Mouse (Mus musculus): ENCODE measurements around the gene Snrnp27. TPM values are rescaled to one million over a fixed set of nuclear protein-coding genes. Genes with fewer than 3 reads are reported as not detected.

The Snrnp27 gene
- polyA plus RNA-seq, 1 experiment from 2014 or later, result 125 TPM

DNA sequence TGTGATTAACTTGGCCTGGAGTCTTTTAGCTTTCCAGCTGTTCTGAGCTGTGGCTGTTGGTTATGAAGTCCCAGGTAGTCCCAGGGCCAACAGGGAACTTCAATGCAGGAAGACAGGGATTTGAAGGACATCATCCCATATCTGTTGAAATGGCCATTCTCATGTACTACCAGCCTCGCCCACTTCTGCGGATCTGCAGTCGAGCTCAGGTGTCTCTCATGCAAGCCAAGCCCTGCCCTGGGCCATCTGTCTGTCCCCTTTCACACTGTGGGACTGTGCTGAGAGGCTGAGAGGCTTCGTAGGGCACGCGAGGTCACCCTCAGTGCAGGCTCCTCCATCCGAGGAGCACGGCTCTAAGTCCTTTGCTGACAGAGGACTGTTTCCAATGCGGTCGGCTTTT is 11.9 kb upstream of the Snrnp27 start:
- no peak overlapping the region for H3K4me2 ChIP-seq (replicated peaks; ENCODE audit: low read depth, low read length)
- no peaks in the 10 kb centered on the region for H3K4me1 ChIP-seq (ENCODE audit: control insufficient read depth, insufficient read depth, low read length)
- peaks cover 53% of the 10 kb centered on the region for H3K36me3 ChIP-seq (ENCODE audit: control insufficient read depth, insufficient read depth, low read length)
- no peak for ATAC-seq (ENCODE audit: low FRiP score, low TSS enrichment)
- no peak overlapping the region for H3K4me3 ChIP-seq (ENCODE audit: low read length)
- no peaks in the 10 kb centered on the region for H3K9me3 ChIP-seq (ENCODE audit: control insufficient read depth, low read length)
- no peaks in the 10 kb centered on the region for H3K27me3 ChIP-seq (ENCODE audit: control insufficient read depth, insufficient read depth, low read length)
- H3K9ac ChIP-seq (ENCODE audit: low read depth, low read length), result no peak overlapping the region
- WGBS, result 84% methylated on average over 10 of the region's 10 CpGs
- H3K27ac ChIP-seq (ENCODE audit: low read depth, low read length), result no peak overlapping the region

DNA sequence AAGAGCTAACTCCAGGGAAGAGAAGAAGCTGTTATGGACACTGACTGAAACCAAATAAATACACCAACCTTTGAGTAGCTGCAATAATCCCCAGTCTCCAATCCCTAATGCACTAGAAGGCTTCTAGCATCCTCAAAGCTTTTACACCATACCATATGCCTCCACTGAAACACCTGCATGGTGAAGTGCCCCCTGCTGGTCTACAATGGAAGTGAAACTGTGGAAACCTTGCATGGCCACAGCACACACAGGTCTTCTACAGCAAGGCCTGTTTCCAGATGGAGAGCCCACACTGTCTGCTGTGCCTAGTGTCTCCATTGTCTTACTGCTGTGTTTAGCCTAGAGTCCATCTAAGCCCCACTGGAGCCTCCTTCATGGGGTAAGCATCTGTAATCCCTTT is 10.1 kb upstream of the Snrnp27 start:
- Histone ChIP-seq H3K27me3 (ENCODE audit: control insufficient read depth, insufficient read depth, low read length) (no peaks in the 10 kb centered on the region), H3K9ac (ENCODE audit: low read depth, low read length) (no peak overlapping the region), H3K4me3 (ENCODE audit: low read length) (no peak overlapping the region), H3K9me3 (ENCODE audit: control insufficient read depth, low read length) (no peaks in the 10 kb centered on the region), H3K4me2 (replicated peaks; ENCODE audit: low read depth, low read length) (no peak overlapping the region), H3K27ac (ENCODE audit: low read depth, low read length) (no peak overlapping the region), H3K4me1 (ENCODE audit: control insufficient read depth, insufficient read depth, low read length) (no peaks in the 10 kb centered on the region), H3K36me3 (ENCODE audit: control insufficient read depth, insufficient read depth, low read length) (peaks cover 42% of the 10 kb centered on the region)
- ATAC-seq (ENCODE audit: low FRiP score, low TSS enrichment), result no peak

DNA sequence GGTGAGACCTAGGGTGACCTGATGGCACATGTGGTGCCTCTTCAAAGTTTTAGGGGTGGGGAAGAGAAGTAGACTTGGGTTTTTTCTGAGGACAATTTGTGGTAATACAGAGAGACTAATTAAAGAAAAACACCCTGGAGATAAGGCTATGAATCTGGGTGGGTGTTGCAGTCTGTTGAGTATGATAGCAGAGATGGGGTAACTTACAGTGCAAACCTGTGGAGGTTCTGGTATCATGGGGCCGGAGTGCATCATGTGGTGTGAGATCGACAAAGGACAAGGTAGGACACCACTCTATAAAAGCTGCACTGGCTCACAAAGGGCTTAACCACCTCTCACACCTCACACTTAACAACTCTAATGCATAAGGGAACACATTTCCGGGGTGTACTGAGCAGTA is 5.3 kb upstream of the Snrnp27 start:
- Histone ChIP-seq H3K9ac (ENCODE audit: low read depth, low read length) (no peak overlapping the region), H3K27me3 (ENCODE audit: control insufficient read depth, insufficient read depth, low read length) (no peaks in the 10 kb centered on the region), H3K4me1 (ENCODE audit: control insufficient read depth, insufficient read depth, low read length) (no peaks in the 10 kb centered on the region), H3K4me2 (replicated peaks; ENCODE audit: low read depth, low read length) (no peak overlapping the region), H3K27ac (ENCODE audit: low read depth, low read length) (no peak overlapping the region), H3K9me3 (ENCODE audit: control insufficient read depth, low read length) (no peaks in the 10 kb centered on the region), H3K36me3 (ENCODE audit: control insufficient read depth, insufficient read depth, low read length) (peaks cover 10% of the 10 kb centered on the region; the same call in 1 of the 2 replicates), H3K4me3 (ENCODE audit: low read length) (no peak overlapping the region)
- ATAC-seq (ENCODE audit: low FRiP score, low TSS enrichment), result no peak
- 95% methylated on average over 3 of the region's 3 CpGs for WGBS

DNA sequence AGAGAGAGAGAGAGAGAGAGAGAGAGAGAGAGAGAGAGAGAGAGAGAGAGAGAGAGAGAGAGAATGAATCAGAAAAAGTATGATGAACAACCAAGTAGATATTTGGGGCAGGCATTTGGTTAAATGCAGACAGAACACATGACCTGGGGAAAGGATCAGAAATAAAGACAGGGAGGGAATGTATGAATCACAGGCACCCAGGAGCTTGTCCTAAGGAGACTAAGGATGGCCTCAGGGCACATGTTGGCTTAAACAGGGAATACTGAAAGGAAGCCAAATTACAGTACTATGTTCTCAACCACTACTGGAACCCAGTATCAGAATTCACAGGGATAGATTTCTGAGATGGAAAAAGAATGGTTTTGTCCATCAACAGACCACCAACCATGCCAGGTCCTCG is 2.6 kb upstream of the Snrnp27 start:
- no peak for ATAC-seq (ENCODE audit: low FRiP score, low TSS enrichment)
- H3K4me1 ChIP-seq (ENCODE audit: control insufficient read depth, insufficient read depth, low read length), result peaks cover 6% of the 10 kb centered on the region; the same call in 1 of the 2 replicates
- H3K27me3 ChIP-seq (ENCODE audit: control insufficient read depth, insufficient read depth, low read length), result no peaks in the 10 kb centered on the region
- no peak overlapping the region for H3K27ac ChIP-seq (ENCODE audit: low read depth, low read length)
- no peak overlapping the region for H3K4me2 ChIP-seq (replicated peaks; ENCODE audit: low read depth, low read length)
- 82% methylated on average over 1 of the region's 1 CpGs for WGBS
- no peaks in the 10 kb centered on the region for H3K9me3 ChIP-seq (ENCODE audit: control insufficient read depth, low read length)
- H3K4me3 ChIP-seq (ENCODE audit: low read length), result no peak overlapping the region
- H3K36me3 ChIP-seq (ENCODE audit: control insufficient read depth, insufficient read depth, low read length), result peaks cover 20% of the 10 kb centered on the region; the same call in 1 of the 2 replicates
- no peak overlapping the region for H3K9ac ChIP-seq (ENCODE audit: low read depth, low read length)

DNA sequence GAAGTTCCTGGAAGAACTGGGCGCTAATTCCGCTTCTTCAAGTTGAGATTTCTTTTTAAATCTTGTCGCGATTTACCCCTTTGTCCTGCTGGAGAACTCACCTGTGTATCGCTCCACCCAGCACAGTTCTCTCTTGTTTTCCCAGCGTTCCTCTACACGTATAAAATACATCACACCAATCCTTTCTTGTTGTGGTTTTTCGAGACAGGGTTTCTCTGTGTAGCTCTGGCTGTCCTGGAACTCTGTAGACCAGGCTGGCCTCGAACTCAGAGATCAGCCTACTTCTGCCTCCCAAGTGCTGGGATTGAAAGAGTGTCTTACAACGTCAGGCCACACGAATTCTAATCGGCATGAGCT is 311 bp upstream of the Snrnp27 start:
- H3K4me1 ChIP-seq (ENCODE audit: control insufficient read depth, insufficient read depth, low read length), result peaks cover 6% of the 10 kb centered on the region; the same call in 1 of the 2 replicates
- ATAC-seq (ENCODE audit: low FRiP score, low TSS enrichment), result 0 out of 2 replicates have a peak, but pooled peaks have one; percentile 45

DNA sequence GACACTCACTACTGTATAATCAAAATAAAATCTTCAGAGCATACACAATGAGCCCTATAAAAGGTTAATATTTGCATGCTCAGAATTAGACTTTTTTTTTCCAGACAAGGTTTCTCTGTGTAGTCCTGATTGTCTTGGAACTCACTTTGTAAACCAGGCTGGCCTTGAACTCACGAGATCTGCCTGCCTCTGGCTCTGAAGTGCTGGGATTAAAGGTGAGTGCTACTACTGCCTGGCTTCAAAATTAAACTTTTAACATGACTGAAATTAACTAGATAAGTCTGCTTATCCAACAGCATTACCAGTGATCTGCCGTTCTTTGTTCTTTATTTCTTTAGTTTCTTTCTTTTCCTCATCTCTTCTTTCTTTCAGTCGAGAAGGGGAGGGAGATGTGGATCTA is 3.0 kb downstream of the Snrnp27 start:
- Histone ChIP-seq H3K9ac (ENCODE audit: low read depth, low read length) (no peak overlapping the region), H3K4me3 (ENCODE audit: low read length) (no peak overlapping the region), H3K36me3 (ENCODE audit: control insufficient read depth, insufficient read depth, low read length) (peaks cover 56% of the 10 kb centered on the region), H3K9me3 (ENCODE audit: control insufficient read depth, low read length) (no peaks in the 10 kb centered on the region), H3K4me1 (ENCODE audit: control insufficient read depth, insufficient read depth, low read length) (peaks cover 11% of the 10 kb centered on the region; the same call in 1 of the 2 replicates), H3K4me2 (replicated peaks; ENCODE audit: low read depth, low read length) (no peak overlapping the region), H3K27ac (ENCODE audit: low read depth, low read length) (no peak overlapping the region), H3K27me3 (ENCODE audit: control insufficient read depth, insufficient read depth, low read length) (no peaks in the 10 kb centered on the region)
- ATAC-seq (ENCODE audit: low FRiP score, low TSS enrichment), result no peak
- 94% methylated on average over 3 of the region's 3 CpGs for WGBS

More for the DNA sequence above, 311 bp upstream of the Snrnp27 start:
- H3K9me3 ChIP-seq (ENCODE audit: control insufficient read depth, low read length), result no peaks in the 10 kb centered on the region
- peak overlapping the region; percentile 70 for H3K4me2 ChIP-seq (replicated peaks; ENCODE audit: low read depth, low read length)
- 36% methylated on average over 12 of the region's 12 CpGs for WGBS
- H3K27me3 ChIP-seq (ENCODE audit: control insufficient read depth, insufficient read depth, low read length), result no peaks in the 10 kb centered on the region
- no peak overlapping the region; the same call in 1 of the 2 replicates for H3K27ac ChIP-seq (ENCODE audit: low read depth, low read length)
- H3K4me3 ChIP-seq (ENCODE audit: low read length), result peak overlapping the region; percentile 66
- peaks cover 31% of the 10 kb centered on the region for H3K36me3 ChIP-seq (ENCODE audit: control insufficient read depth, insufficient read depth, low read length)
- peak overlapping the region; percentile 72; the same call in 1 of the 2 replicates for H3K9ac ChIP-seq (ENCODE audit: low read depth, low read length)

DNA sequence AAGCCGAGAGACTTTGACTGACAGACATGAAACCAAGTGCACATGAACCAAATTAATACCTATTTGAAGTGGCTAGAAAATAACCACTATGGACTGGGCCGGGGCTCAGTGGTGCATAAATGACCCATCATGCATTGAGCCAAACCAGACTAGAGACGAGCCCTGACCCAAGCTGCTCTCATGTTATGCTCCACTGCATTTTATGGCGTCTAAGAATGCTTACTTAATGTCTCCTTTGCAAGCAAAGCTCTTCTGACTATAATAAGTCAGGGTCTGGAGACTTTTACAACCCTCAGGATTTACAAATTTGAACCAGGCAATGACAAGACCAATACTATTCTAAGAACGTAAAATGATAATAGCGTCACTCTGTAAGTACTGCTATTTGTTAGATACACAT is 6.0 kb downstream of the Snrnp27 start:
- no peak overlapping the region for H3K4me3 ChIP-seq (ENCODE audit: low read length)
- peaks cover 7% of the 10 kb centered on the region; the same call in 1 of the 2 replicates for H3K4me1 ChIP-seq (ENCODE audit: control insufficient read depth, insufficient read depth, low read length)
- peak overlapping the region; percentile 63; the same call in 1 of the 2 replicates for H3K27ac ChIP-seq (ENCODE audit: low read depth, low read length)
- WGBS, result 23% methylated on average over 6 of the region's 6 CpGs
- H3K9me3 ChIP-seq (ENCODE audit: control insufficient read depth, low read length), result no peaks in the 10 kb centered on the region
- no peaks in the 10 kb centered on the region for H3K27me3 ChIP-seq (ENCODE audit: control insufficient read depth, insufficient read depth, low read length)
- H3K4me2 ChIP-seq (replicated peaks; ENCODE audit: low read depth, low read length), result no peak overlapping the region
- no peak overlapping the region for H3K9ac ChIP-seq (ENCODE audit: low read depth, low read length)
- peak; percentile 90 for ATAC-seq (ENCODE audit: low FRiP score, low TSS enrichment)
- H3K36me3 ChIP-seq (ENCODE audit: control insufficient read depth, insufficient read depth, low read length), result peaks cover 84% of the 10 kb centered on the region

DNA sequence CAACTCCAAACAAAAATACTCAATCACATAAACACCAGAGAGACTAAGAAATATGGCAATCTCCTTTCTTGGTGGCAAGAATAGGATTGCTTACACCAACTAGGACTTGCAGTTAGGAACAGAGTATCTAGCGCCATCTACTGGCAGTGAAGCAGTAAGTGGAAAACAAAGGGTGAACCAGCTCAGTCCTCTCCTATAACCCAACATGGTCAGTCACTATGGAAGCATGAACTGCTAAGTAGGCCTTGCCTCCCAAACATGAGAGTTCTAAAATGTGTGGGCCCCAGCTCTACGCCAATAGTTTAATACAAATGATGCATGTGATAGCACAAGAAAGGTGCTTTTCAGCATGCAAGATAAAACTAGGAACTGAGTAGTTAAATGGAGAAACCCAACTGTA is 13.4 kb downstream of the Snrnp27 start:
- 17% methylated on average over 2 of the region's 2 CpGs for WGBS
- H3K27ac ChIP-seq (ENCODE audit: low read depth, low read length), result no peak overlapping the region
- H3K4me2 ChIP-seq (replicated peaks; ENCODE audit: low read depth, low read length), result no peak overlapping the region
- peaks cover 45% of the 10 kb centered on the region for H3K36me3 ChIP-seq (ENCODE audit: control insufficient read depth, insufficient read depth, low read length)
- H3K9ac ChIP-seq (ENCODE audit: low read depth, low read length), result no peak overlapping the region
- H3K27me3 ChIP-seq (ENCODE audit: control insufficient read depth, insufficient read depth, low read length), result no peaks in the 10 kb centered on the region
- no peak for ATAC-seq (ENCODE audit: low FRiP score, low TSS enrichment)
- H3K4me1 ChIP-seq (ENCODE audit: control insufficient read depth, insufficient read depth, low read length), result peaks cover 6% of the 10 kb centered on the region; the same call in 1 of the 2 replicates
- H3K4me3 ChIP-seq (ENCODE audit: low read length), result no peak overlapping the region
- no peaks in the 10 kb centered on the region for H3K9me3 ChIP-seq (ENCODE audit: control insufficient read depth, low read length)

DNA sequence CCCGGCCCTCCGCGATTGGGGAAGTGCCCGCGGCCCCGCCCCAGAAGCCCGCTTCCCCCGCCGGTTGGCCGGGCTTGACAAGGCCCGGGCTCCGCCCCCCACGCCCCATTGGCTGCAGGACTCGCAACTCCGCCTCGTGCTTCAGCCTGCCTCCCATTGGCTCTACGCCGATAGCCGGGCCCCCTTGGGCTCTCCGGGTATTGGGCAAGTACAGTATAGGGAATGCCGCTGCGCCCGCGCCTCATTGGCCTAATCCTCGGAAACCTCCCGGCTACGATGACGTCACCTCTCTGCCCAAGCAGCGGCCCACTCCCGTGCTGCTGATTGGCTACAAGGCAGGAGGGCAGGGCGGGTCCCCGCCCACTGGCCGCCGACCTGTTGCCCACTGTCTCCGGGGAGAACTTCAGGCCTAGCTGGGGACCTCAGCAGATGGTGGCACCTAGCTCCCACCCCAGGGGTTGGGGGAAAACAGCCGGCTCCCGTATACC is 15.0 kb downstream of the Snrnp27 start:
- Histone ChIP-seq H3K9ac (ENCODE audit: low read depth, low read length) (peak overlapping the region; percentile 74), H3K36me3 (ENCODE audit: control insufficient read depth, insufficient read depth, low read length) (peaks cover 30% of the 10 kb centered on the region), H3K4me2 (replicated peaks; ENCODE audit: low read depth, low read length) (peak overlapping the region; percentile 93), H3K4me1 (ENCODE audit: control insufficient read depth, insufficient read depth, low read length) (peaks cover 6% of the 10 kb centered on the region; the same call in 1 of the 2 replicates), H3K4me3 (ENCODE audit: low read length) (peak overlapping the region; percentile 88), H3K27ac (ENCODE audit: low read depth, low read length) (peak overlapping the region; percentile 63), H3K9me3 (ENCODE audit: control insufficient read depth, low read length) (no peaks in the 10 kb centered on the region), H3K27me3 (ENCODE audit: control insufficient read depth, insufficient read depth, low read length) (no peaks in the 10 kb centered on the region)
- peak; percentile 100 for ATAC-seq (ENCODE audit: low FRiP score, low TSS enrichment)
- under 1% methylated on average over 36 of the region's 37 CpGs for WGBS
